Mouse (Mus musculus) spleen, adult 18-20 months (tissue): Measurements from ENCODE around the gene Bcl2.
A peak's percentile ranks its signal among the peaks of the same experiment; 100 is the strongest.
"Not testable (repeated sequence)": the region's sequence is repeated elsewhere in the genome, so short reads cannot be mapped to it uniquely, and the experiment has no call there.

Experiments used
- DNase-seq, 2 experiments: peaks; one replicate each; pipeline ENCODE4 v3.0.0; 2022; ENCODE audit warnings: mixed read lengths in 2 of 2

The Bcl2 gene

GRCm38 (mm10) chr1:106549025-106549424 lies 165.0 kb downstream of the Bcl2 start:
- no peak for DNase-seq

DNA sequence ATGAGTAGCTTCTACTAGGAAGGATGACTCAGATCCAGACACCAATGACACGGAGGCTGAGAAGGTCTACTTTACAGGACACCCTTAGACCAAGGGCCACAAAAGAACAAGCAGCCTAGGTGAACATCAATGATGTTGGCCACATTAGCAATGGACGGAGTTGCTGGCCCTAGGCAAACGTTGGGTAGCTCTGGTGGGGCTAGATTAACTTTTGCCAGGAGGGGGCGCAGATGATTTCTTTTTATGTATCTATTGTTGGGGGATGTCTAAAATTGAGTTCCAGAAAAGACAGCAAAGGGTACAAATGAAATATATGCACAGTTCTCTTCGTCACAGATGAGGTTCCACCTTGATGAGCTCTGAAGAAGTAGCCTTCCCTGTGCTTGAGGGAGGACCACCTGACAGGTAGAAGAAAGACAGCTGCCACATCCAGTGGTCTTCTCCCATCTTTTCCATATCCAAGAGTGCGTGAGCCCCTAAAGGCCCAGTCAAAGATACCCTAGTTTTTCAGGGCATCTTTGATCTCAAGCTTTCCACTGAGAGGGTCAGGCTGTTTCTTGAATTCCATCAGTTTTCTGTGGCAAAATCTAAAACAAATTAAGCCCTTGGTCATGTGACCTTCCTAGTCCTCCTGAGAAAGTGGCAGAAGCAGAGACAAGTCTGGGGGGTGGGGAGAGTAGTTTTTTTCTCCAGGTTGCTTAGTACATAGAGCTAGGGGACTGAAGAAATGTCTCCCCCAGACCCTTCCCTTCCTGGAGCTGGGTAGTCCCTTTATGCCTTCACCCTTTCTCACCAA lies 169.1 kb downstream of the Bcl2 start:
- peak; percentile 50 to 81 for DNase-seq

DNA sequence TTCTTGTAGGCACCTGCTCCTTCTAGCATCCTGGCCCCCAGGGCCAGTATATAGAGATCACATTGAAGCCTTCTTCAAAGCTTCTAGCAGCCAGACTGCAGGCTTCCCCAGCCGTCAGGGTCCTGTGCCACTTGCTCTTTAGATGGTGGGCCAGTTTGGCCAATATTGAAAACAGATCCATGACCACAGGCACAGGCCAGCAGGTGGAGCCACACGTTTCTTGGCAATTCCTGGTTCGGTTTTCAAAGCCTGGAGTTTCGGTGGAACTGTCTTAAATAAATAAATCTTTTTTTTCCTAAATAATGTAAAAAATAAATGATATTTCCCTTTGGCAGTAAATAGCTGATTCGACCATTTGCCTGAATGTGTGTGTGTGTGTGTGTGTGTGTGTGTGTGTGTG lies 171.3 kb downstream of the Bcl2 start:
- DNase-seq = no peak

GRCm38 (mm10) chr1:106541851-106542250 lies 172.2 kb downstream of the Bcl2 start:
- DNase-seq = no peak

DNA sequence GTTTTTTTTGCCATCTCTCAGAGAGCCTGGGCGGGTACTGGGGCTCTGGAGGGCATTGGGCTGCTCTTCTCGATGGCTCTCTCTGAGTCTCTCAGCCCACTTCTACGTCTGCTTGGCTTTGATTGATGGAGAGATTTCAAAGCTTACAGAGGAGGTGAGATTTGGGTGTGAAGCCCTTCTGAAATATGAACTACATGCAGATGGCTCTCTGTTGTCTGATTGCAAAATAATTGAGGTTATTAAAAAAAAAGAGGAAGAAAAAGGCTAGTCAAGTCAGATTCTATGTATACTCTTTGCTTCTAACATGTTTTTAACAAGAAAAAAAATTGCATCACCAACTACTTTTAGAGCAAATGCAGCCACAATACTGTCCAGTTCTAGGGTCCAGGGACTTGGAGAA lies 173.9 kb downstream of the Bcl2 start:
- no peak for DNase-seq

DNA sequence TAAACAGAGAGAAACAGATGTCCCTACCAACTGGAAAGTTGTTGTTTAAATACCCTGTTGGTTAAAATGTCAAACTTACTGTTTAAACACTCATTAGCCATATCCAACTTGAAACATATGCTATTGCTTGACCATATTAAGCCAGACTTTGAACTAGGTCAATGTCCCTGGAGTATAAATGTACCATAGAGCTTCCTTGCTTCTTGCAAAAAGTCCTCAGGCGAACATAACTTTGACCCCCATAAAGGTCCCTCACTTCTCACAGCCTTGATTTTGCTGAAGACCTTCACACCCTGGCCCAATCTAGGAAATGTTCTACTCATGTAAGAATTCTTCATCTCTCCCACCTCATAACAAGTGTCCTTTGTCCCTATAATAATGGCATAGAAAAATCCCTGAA lies 175.0 kb downstream of the Bcl2 start:
- no peak for DNase-seq

DNA sequence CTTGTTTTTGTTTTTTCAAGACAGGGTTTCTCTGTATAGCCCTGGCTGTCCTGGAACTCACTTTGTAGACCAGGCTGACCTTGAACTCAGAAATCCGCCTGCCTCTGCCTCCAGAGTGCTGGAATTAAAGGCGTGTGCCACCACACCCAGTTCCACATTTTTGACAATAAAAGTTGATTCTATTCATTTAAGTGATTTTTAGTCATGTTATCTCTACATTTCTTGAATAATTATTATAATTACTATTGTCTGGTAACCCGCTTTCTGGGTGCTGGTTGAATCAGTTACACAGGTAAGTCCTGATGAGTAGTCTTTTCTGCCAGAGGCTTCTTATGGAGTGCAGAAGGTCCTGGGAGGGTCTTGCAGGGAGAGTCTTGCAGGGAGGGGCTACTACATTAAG lies 179.2 kb downstream of the Bcl2 start:
- not testable (repeated sequence) for DNase-seq

- DNase-seq = no peak
Measured at GRCm38 (mm10) chr1:106529570-106529969, 184.5 kb downstream of the Bcl2 start.

GRCm38 (mm10) chr1:106527537-106527936 lies 186.5 kb downstream of the Bcl2 start:
- no peak for DNase-seq

DNA sequence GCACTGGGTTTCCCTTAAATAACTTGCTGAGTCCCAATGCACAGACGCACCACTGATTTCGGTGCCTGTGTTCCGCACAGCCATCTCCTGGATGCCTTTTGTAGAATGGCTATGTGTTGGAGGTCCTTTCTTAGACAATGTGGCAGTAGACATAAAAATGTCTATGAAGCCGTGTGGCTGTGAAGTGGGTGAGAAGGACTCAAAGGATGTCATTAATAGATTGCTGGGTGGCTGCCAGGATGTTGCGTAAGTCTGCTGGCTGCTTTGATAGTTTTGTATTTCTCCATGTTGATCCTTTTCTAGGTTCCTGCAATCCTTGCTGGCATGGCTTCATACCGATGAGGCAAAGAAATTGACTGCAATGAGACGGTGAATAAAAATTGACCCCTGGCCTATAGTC lies 187.3 kb downstream of the Bcl2 start:
- no peak for DNase-seq

DNA sequence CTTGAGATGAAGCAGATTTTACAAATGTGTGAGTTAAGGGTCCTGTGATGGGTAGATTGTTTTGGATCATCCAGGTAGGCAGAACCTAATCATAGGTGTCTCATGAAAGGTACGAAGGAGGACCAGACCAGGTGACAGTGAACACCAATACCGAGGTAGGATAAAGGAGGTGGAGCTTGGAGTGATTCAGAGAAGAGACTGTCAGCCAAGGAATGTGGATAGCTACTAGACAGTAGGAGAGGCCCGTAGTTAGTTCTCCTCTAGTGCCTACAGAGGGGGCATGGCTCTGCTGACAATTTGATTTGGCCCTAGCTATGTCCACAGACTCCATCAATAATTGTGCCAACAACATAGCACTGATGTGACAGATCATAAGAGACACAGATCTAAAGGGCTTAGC lies 188.0 kb downstream of the Bcl2 start:
- DNase-seq = no peak

GRCm38 (mm10) chr1:106523741-106524140 lies 190.3 kb downstream of the Bcl2 start:
- no peak for DNase-seq

GRCm38 (mm10) chr1:106523009-106523408 lies 191.1 kb downstream of the Bcl2 start:
- DNase-seq = no peak

- no peak for DNase-seq
Measured at GRCm38 (mm10) chr1:106517591-106518177, 196.4 kb downstream of the Bcl2 start.

GRCm38 (mm10) chr1:106517099-106517498 lies 197.0 kb downstream of the Bcl2 start:
- no peak for DNase-seq

- DNase-seq = no peak
Measured at GRCm38 (mm10) chr1:106515611-106516010, 198.5 kb downstream of the Bcl2 start.

DNA sequence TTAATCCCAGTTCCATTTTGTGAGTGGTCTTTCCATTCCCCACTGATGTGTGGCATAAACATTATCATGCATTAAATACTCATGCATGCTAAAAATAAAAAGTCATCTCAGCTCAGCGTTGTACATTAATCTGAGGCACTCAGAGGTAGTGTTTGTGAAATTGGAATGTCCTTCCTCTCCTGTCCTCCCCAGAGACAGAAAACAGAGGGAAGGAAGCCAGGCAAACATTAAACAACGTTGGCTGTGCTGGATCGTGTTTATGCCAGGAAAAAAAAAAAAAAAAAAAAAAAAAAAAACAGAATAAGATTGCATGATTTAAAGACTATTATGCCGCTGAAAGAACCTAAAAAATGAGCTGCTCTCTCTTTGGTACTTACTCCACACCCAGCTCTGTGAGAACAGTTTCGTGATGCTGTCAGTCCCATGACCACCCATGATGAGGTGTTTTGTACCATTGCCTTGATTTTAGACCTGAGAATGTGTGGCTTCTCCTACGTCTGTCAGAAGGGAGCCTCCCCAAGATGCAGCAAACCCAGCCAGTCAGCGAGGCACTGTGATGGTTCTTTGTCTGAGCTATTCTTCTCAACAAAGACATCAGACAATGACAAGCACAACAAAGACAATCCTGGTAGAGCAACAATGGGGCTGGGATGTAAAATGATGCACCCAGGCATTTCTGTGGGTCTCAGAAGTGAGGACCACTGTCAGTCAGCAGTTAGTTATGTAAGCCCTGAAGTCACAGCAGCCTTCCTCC lies 200.0 kb downstream of the Bcl2 start:
- no peak for DNase-seq

- DNase-seq = no peak
Measured at GRCm38 (mm10) chr1:106513481-106513880, 200.6 kb downstream of the Bcl2 start.

DNA sequence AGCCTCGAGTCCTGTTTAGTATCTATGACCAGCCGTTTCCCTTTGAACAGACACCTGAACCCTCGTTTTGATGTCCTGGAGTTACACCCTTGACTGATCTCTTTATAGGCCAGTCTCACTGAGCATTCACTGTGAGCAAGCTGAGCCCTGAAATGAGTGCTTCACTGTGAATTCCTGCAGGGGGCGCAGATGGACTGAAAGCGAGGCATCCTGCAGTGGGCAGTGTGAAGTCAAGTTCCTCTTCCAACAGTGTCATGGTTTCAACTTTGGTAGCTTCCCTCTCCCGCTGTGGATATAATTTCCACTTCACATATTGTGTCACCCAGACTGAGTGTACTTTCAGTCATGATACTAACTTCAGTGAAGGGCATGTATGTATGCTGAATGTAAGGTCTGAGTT lies 202.5 kb downstream of the Bcl2 start:
- peak; percentile 58 to 80 for DNase-seq

DNA sequence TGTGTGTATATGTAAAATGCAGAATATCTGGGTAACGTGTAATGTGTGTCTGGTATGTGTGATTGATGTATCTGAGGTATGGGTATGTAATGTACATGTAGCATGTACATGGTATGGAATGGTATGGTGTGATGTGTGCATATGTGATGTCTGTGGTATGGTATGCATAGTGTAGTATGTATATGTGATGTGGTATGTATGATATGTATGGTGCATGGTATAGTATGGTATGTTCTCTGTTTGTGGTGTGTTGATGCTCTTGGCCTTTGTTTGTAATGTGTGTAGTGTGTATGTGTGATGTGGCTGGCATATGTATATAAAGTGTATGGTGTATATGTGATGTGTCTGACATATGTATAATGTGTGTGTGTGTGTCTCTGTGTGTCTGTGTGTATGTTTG lies 206.5 kb downstream of the Bcl2 start:
- no peak for DNase-seq

DNA sequence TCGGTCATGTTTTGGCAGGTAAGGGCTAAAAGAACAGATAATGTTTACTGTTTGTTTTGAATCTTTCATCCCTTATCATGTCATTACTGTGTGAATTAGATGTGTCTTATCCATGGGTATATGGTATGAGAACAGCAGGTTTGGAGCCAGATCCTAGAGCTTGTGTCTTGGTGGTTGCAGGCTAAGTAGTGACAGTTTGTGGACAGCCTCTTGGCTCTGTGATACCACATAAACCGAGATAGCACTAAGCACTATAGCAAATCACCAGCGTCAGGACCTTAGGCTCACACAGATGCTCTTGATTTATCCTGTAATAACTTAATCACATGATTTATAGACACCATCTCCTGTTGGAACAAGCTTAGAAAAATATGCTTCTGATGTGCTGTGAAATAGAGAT lies 210.2 kb downstream of the Bcl2 start:
- DNase-seq = no peak

DNA sequence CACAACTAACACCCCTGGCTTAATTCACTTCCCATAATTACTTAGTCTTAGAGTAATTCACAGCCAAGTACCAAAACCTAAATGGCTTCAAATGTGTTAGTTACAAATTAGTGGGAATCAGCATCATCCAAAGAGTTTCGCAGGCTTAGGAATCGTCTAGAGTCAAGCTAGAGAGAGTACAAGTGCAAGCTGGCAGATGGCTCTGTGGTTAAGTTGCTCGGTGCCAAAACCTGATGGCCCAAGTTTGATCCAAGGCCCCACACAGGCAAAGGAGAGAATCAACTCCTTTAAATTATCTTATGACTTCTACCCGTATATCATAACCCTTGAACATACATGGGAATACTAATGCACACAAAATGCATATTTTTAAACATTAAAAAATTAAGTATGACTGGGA lies 210.7 kb downstream of the Bcl2 start:
- no peak for DNase-seq

DNA sequence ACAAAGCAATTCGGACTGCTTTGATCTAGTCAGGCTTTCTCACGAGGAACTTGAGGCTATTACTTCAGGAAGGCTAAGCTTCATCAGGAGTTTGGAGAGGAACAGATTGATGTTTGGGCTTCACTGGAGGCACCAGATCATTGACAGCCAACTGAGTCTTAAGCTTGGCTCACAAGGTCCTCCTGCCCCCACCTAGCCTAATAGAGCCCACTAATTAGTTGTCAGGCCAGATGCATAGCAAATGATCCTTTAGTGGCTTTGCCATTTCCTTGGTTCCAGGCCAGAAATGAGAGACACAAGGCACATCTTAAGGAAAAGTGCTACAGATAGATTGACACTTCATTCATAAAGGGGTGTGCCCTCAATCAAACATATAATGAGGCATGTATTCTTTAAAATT lies 216.1 kb downstream of the Bcl2 start:
- DNase-seq = no peak
